Comparison of ENCODE assay signal across 8 mouse cellular contexts in genomic region chr4:117346025-117346424, GRCm38 (mm10).
DNase-seq lines count a peak whose midpoint lies in the region; ATAC-seq lines count a peak whose summit lies in the region.

No protein-coding gene starts in this region.

- H3K9ac ChIP-seq in neural tube, embryonic 12.5 days: no peak overlapping the region

- H3K4me1 ChIP-seq in neural tube, embryonic 12.5 days: peaks cover 3% of the 10 kb centered on the region; the same call in 1 of the 2 replicates

- H3K36me3 ChIP-seq in neural tube, embryonic 12.5 days: no peaks in the 10 kb centered on the region

- no peak overlapping the region for H3K4me3 ChIP-seq in neural tube, embryonic 12.5 days

- peak; percentile 13 for DNase-seq in cerebellum, adult 9-10 months
- no peak for DNase-seq in cerebellum, adult 11-12 months
- no peak for DNase-seq in neural tube, embryonic 10.5 days (ENCODE audit: extremely low spot score, low spot score)
- peak; percentile 42 for DNase-seq in embryo, embryonic 9.5 days (ENCODE audit: extremely low spot score)
- DNase-seq in layer of hippocampus, adult 9-10 months (ENCODE audit: low spot score): peak; percentile 24
- peak; percentile 57 for DNase-seq in naive thymus-derived CD4-positive, alpha-beta T cell, adult 2 months (ENCODE audit: low read depth)
- no peak for DNase-seq in frontal cortex, postnatal 10 days (ENCODE audit: low spot score in 2 of 2)

- no peak overlapping the region for H3K27ac ChIP-seq in neural tube, embryonic 12.5 days

- H3K9me3 ChIP-seq in neural tube, embryonic 12.5 days: no peaks in the 10 kb centered on the region

- 0 out of 2 replicates have a peak, but pooled peaks have one; percentile 29 for ATAC-seq in neural tube, embryonic 12.5 days (ENCODE audit: low FRiP score, low read depth)

- H3K27me3 ChIP-seq in neural tube, embryonic 12.5 days (replicated peaks): peaks cover 34% of the 10 kb centered on the region

- H3K4me2 ChIP-seq in neural tube, embryonic 12.5 days (replicated peaks): no peak overlapping the region

- 51% methylated on average over 6 of the region's 6 CpGs for WGBS in neural tube, embryonic 12.5 days

Comparison
In these comparisons a context has a peak if more than half of its experiments do, and no peak if none do; other contexts are left out.
1. DNase-seq: peak in cerebellum, adult 9-10 months (single experiment), embryo, embryonic 9.5 days (single experiment), layer of hippocampus, adult 9-10 months (single experiment) and naive thymus-derived CD4-positive, alpha-beta T cell, adult 2 months (single experiment); none in cerebellum, adult 11-12 months (single experiment), neural tube, embryonic 10.5 days (single experiment) and frontal cortex, postnatal 10 days (0 of 2).